Mouse (Mus musculus) urinary bladder, postnatal 14 days (tissue): ENCODE data around the gene Map4k3.

Source experiments
- DNase-seq: peaks from one replicate; pipeline ENCODE4 v3.0.0; 2021; ENCODE audit warnings: low spot score

Gene Map4k3

GRCm38 (mm10) chr17:80729080-80729749 is 930 bp upstream of the Map4k3 start:
- peak; percentile 33 for DNase-seq

- peak; percentile 60 for DNase-seq
Measured at GRCm38 (mm10) chr17:80727341-80727951, 839 bp downstream of the Map4k3 start.

- peak; percentile 52 for DNase-seq
Measured at GRCm38 (mm10) chr17:80726821-80727220, 1.5 kb downstream of the Map4k3 start.

- DNase-seq, result no peak
Measured at GRCm38 (mm10) chr17:80723092-80723491, 5.2 kb downstream of the Map4k3 start.

- no peak for DNase-seq
Measured at GRCm38 (mm10) chr17:80721670-80722069, 6.6 kb downstream of the Map4k3 start.

- DNase-seq, result no peak
Measured at GRCm38 (mm10) chr17:80719309-80719708, 9.0 kb downstream of the Map4k3 start.

GRCm38 (mm10) chr17:80718243-80718642 is 10.0 kb downstream of the Map4k3 start:
- no peak for DNase-seq

GRCm38 (mm10) chr17:80713588-80713987 is 14.7 kb downstream of the Map4k3 start:
- DNase-seq, result no peak

- no peak for DNase-seq
Measured at GRCm38 (mm10) chr17:80709921-80710838, 18.1 kb downstream of the Map4k3 start.

GRCm38 (mm10) chr17:80708803-80709202 is 19.5 kb downstream of the Map4k3 start:
- DNase-seq, result no peak

GRCm38 (mm10) chr17:80707176-80707575 is 21.1 kb downstream of the Map4k3 start:
- peak; percentile 38 for DNase-seq

GRCm38 (mm10) chr17:80706608-80707007 is 21.7 kb downstream of the Map4k3 start:
- DNase-seq, result no peak

- no peak for DNase-seq
Measured at GRCm38 (mm10) chr17:80701687-80702086, 26.6 kb downstream of the Map4k3 start.

- no peak for DNase-seq
Measured at GRCm38 (mm10) chr17:80698930-80699329, 29.4 kb downstream of the Map4k3 start.

GRCm38 (mm10) chr17:80698191-80698901 is 29.9 kb downstream of the Map4k3 start:
- no peak for DNase-seq

GRCm38 (mm10) chr17:80696956-80697355 is 31.3 kb downstream of the Map4k3 start:
- no peak for DNase-seq

- no peak for DNase-seq
Measured at GRCm38 (mm10) chr17:80696210-80696609, 32.1 kb downstream of the Map4k3 start.

- no peak for DNase-seq
Measured at GRCm38 (mm10) chr17:80693707-80694106, 34.6 kb downstream of the Map4k3 start.

GRCm38 (mm10) chr17:80692183-80692582 is 36.1 kb downstream of the Map4k3 start:
- no peak for DNase-seq

GRCm38 (mm10) chr17:80688701-80689100 is 39.6 kb downstream of the Map4k3 start:
- DNase-seq, result no peak

- DNase-seq, result no peak
Measured at GRCm38 (mm10) chr17:80686066-80686465, 42.2 kb downstream of the Map4k3 start.
